Mouse (Mus musculus) thymus, adult 2 months (tissue): ENCODE data around the gene Wnk4. TPM values are rescaled to one million over a fixed set of nuclear protein-coding genes. Genes with fewer than 3 reads are reported as not detected.
"Not testable (repeated sequence)": the region's sequence is repeated elsewhere in the genome, so short reads cannot be mapped to it uniquely, and the experiment has no call there.

Experiments
- DNase-seq: peaks from one replicate; pipeline ENCODE4 v3.0.0; 2021
- H3K27ac ChIP-seq: fragments of 200-500 bp; 2 replicates; pipeline ENCODE4 v1.5.1; 2012; ENCODE audit warnings: low read length, control low read depth; ENCODE audit not compliant: control insufficient read depth, insufficient read depth
- H3K27me3 ChIP-seq: fragments of 200-500 bp; 2 replicates; pipeline ENCODE4 v1.6.1; 2012; ENCODE audit warnings: mild to moderate bottlenecking, low read length, moderate library complexity, mixed read lengths; ENCODE audit not compliant: control insufficient read depth, insufficient read depth
- H3K36me3 ChIP-seq: fragments of 200-500 bp; 2 replicates; pipeline ENCODE4 v1.6.1; 2012; ENCODE audit warnings: mild to moderate bottlenecking, low read length, moderate library complexity; ENCODE audit not compliant: control insufficient read depth, insufficient read depth
- H3K4me1 ChIP-seq: fragments of 200-500 bp; replicated peaks from 2 replicates; pipeline ENCODE4 v1.6.1; 2012; ENCODE audit warnings: low read length; ENCODE audit not compliant: control insufficient read depth, insufficient read depth
- H3K4me3 ChIP-seq: fragments of 200-500 bp; 2 replicates; pipeline ENCODE4 v1.5.1; 2012; ENCODE audit warnings: mild to moderate bottlenecking, low read length, control low read depth, moderate library complexity; ENCODE audit not compliant: control insufficient read depth, insufficient read depth
- CTCF ChIP-seq: fragments of 200-500 bp; IDR thresholded peaks from 2 replicates; pipeline ENCODE4 v1.5.1; 2012; ENCODE audit warnings: mild to moderate bottlenecking, control low read depth, low read length, moderate library complexity, borderline replicate concordance; ENCODE audit not compliant: control insufficient read depth, poor library complexity, insufficient read depth; ENCODE audit errors: extremely low read depth
- POLR2A ChIP-seq: fragments of 200-500 bp; IDR thresholded peaks from 2 replicates; pipeline ENCODE4 v1.6.1; 2012; ENCODE audit warnings: mild to moderate bottlenecking, low read length, control low read depth, moderate library complexity; ENCODE audit not compliant: control insufficient read depth, poor library complexity, insufficient read depth; ENCODE audit errors: extremely low read depth
- WGBS: fragments of 180-500 bp; shearing (Covaris S2); methylation state at CpG from one replicate; pipeline ENCODE4 v1.1.7; 2018; 5-methylcytosine and 5-hydroxymethylcytosine counted together
- polyA plus RNA-seq: library from polyadenylated mRNA; depleted of rRNA; stranded (reverse); fragments of >200 nt; gene quantifications from 2 replicates; pipeline ENCODE4 v1.2.3, GENCODE M21; 2012; rRNA removed

The Wnk4 gene
- polyA plus RNA-seq, 1 experiment: 1.2 TPM

GRCm38 (mm10) chr11:101315082-101315650, 54.8 kb downstream of the Wnk4 start:
- TF ChIP-seq POLR2A: no peak
- no peak for TF ChIP-seq CTCF
- no peak overlapping the region for H3K27ac ChIP-seq
- no peaks in the 10 kb centered on the region for H3K27me3 ChIP-seq
- H3K4me1 ChIP-seq: peaks cover 5% of the 10 kb centered on the region
- H3K36me3 ChIP-seq: peaks cover 11% of the 10 kb centered on the region
- 94% methylated on average over 8 of the region's 8 CpGs for WGBS
- no peak overlapping the region for H3K4me3 ChIP-seq
- no peak for DNase-seq

GRCm38 (mm10) chr11:101315665-101316500, 55.5 kb downstream of the Wnk4 start, which contains the start of gene Psme3:
Gene Psme3, plus strand, starts transcription at chr11:101316213.
- under 1% methylated on average over 62 of the region's 62 CpGs for WGBS
- no peaks in the 10 kb centered on the region for H3K27me3 ChIP-seq
- peak; percentile 78 for TF ChIP-seq POLR2A
- TF ChIP-seq CTCF: no peak; the same call in 1 of the 2 replicates
- H3K27ac ChIP-seq: no peak within 1 kb of the TSS
- H3K4me1 ChIP-seq: peaks cover 5% of the 10 kb centered on the region
- H3K36me3 ChIP-seq: peaks cover 18% of the 10 kb centered on the region
- DNase-seq: peak; percentile 89
- peak within 1 kb of the TSS; percentile 93 for H3K4me3 ChIP-seq

- no peak for DNase-seq
- TF ChIP-seq CTCF (no peak), POLR2A (no peak)
- Histone ChIP-seq H3K27ac (no peak overlapping the region), H3K36me3 (peaks cover 23% of the 10 kb centered on the region), H3K4me1 (peaks cover 5% of the 10 kb centered on the region), H3K27me3 (no peaks in the 10 kb centered on the region), H3K4me3 (peak overlapping the region; percentile 93)
- under 1% methylated on average over 17 of the region's 17 CpGs for WGBS
Observed at GRCm38 (mm10) chr11:101316501-101316917, 56.1 kb downstream of the Wnk4 start.

DNA sequence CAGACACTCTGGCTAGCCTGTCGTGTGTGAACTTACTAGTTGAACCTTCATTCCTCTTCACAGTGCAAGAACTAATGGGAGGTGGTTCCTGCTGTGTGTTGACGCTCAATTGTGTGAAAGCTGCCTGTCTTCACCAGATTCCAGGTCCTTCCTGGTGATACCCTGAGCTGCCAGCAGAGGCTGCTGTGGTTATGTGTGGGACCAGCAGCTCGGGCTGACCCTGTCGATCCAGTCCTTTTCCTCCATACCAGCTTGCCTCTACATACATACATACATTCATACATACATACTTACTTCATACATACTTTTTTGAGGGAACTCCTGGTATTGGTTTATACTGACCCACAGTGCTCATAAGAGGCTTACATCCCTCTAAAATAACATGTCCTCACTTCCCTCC, 63.2 kb downstream of the Wnk4 start:
- TF ChIP-seq CTCF: peak; percentile 75; the same call in 1 of the 2 replicates
- TF ChIP-seq POLR2A: no peak
- H3K27ac ChIP-seq: no peak overlapping the region
- no peaks in the 10 kb centered on the region for H3K27me3 ChIP-seq
- no peak overlapping the region for H3K4me3 ChIP-seq
- H3K4me1 ChIP-seq: no peaks in the 10 kb centered on the region
- DNase-seq: peak; percentile 59
- H3K36me3 ChIP-seq: peaks cover 60% of the 10 kb centered on the region
- WGBS: 58% methylated on average over 4 of the region's 4 CpGs

DNA sequence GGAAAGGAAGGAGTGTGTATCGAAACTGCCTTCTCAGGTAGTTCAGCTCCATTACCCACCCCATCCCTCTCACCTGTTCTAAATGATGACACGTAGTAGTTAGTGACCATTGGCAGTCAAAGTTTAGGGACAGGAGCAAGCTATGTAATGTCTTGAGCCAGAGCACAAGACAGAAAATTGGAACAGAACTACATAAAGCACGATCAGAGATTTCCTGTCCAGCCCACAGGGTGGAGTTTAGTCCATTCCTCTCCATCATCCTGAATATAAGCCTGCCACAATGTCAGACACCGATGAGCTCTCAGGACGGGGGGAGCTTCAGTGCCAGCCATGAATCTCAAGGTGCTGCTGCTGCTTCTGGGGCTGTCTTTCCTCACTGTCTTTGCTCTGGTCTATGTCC, 64.4 kb downstream of the Wnk4 start, which contains the start of gene Aoc2:
TSS of gene Aoc2 (plus strand) at position 301 of the 400 bp plus-strand sequence.
- Histone ChIP-seq H3K27ac (no peak within 1 kb of the TSS), H3K36me3 (peaks cover 53% of the 10 kb centered on the region), H3K4me1 (no peaks in the 10 kb centered on the region), H3K4me3 (no peak within 1 kb of the TSS), H3K27me3 (no peaks in the 10 kb centered on the region)
- TF ChIP-seq POLR2A (no peak), CTCF (no peak)
- no peak for DNase-seq
- WGBS: 93% methylated on average over 5 of the region's 5 CpGs

GRCm38 (mm10) chr11:101325201-101325600, 64.8 kb downstream of the Wnk4 start:
- H3K4me1 ChIP-seq, H3K27me3 ChIP-seq, DNase-seq, H3K4me3 ChIP-seq, H3K27ac ChIP-seq: not testable (repeated sequence)
- 95% methylated on average over 11 of the region's 11 CpGs for WGBS
- H3K36me3 ChIP-seq: peaks cover 48% of the 10 kb centered on the region

GRCm38 (mm10) chr11:101326147-101326546, 65.8 kb downstream of the Wnk4 start:
- Histone ChIP-seq H3K27me3 (no peaks in the 10 kb centered on the region), H3K27ac (no peak overlapping the region), H3K4me1 (no peaks in the 10 kb centered on the region), H3K4me3 (no peak overlapping the region), H3K36me3 (peaks cover 39% of the 10 kb centered on the region)
- 97% methylated on average over 11 of the region's 11 CpGs for WGBS
- TF ChIP-seq POLR2A: no peak
- no peak for TF ChIP-seq CTCF
- no peak for DNase-seq

Other genes starting within 250 kb of the Wnk4 start
- 24.3 and 25.2 TPM in 2 replicates for gene Naglu, start 190.6 kb upstream of the Wnk4 start, polyA plus RNA-seq
- gene Hsd17b1, start 182.2 kb upstream of the Wnk4 start, polyA plus RNA-seq: 0.40 and 0.93 TPM in 2 replicates
- 68.5 and 74.2 TPM in 2 replicates for gene Coasy, start 178.0 kb upstream of the Wnk4 start, polyA plus RNA-seq
- gene Mlx, start 173.3 kb upstream of the Wnk4 start, polyA plus RNA-seq: 79.1 and 110 TPM in 2 replicates
- 6.0 and 6.1 TPM in 2 replicates for gene Psmc3ip, start 165.1 kb upstream of the Wnk4 start, polyA plus RNA-seq
- 118 and 130 TPM in 2 replicates for gene Retreg3, start 140.7 kb upstream of the Wnk4 start, polyA plus RNA-seq
- gene Tubg1, start 140.6 kb upstream of the Wnk4 start, polyA plus RNA-seq: 50.3 and 67.4 TPM in 2 replicates
- gene Tubg2, start 104.7 kb upstream of the Wnk4 start, polyA plus RNA-seq: 2.6 and 3.3 TPM in 2 replicates
- 4.5 and 5.3 TPM in 2 replicates for gene Cntnap1, start 90.0 kb upstream of the Wnk4 start, polyA plus RNA-seq
- 11.9 and 12.1 TPM in 2 replicates for gene Plekhh3, start 89.2 kb upstream of the Wnk4 start, polyA plus RNA-seq
- 2.9 and 3.9 TPM in 2 replicates for gene Ccr10, start 85.1 kb upstream of the Wnk4 start, polyA plus RNA-seq
- 38.8 and 43.3 TPM in 2 replicates for gene Ezh1, start 34.1 kb upstream of the Wnk4 start, polyA plus RNA-seq
- gene Ramp2, start 14.5 kb upstream of the Wnk4 start, polyA plus RNA-seq: 13.5 and 20.5 TPM in 2 replicates
- 88.3 and 92.6 TPM in 2 replicates for gene Vps25, start 6.9 kb upstream of the Wnk4 start, polyA plus RNA-seq
- 0.71 and 0.84 TPM in 2 replicates for gene Cntd1, start 18.4 kb downstream of the Wnk4 start, polyA plus RNA-seq
- gene Coa3, start 18.5 kb downstream of the Wnk4 start, polyA plus RNA-seq: 245 and 273 TPM in 2 replicates
- gene Becn1, start 41.7 kb downstream of the Wnk4 start, polyA plus RNA-seq: 176 and 192 TPM in 2 replicates
- 103 and 106 TPM in 2 replicates for gene Psme3, start 55.6 kb downstream of the Wnk4 start, polyA plus RNA-seq
- gene Aoc2, start 64.5 kb downstream of the Wnk4 start, polyA plus RNA-seq: 14.6 and 16.2 TPM in 2 replicates
- gene Aoc3, start 70.0 kb downstream of the Wnk4 start, polyA plus RNA-seq: 11.8 and 12.1 TPM in 2 replicates
- 0.15 and 0.37 TPM in 2 replicates for gene G6pc, start 107.0 kb downstream of the Wnk4 start, polyA plus RNA-seq
- gene Aarsd1, start 157.0 kb downstream of the Wnk4 start, polyA plus RNA-seq: 33.4 and 37.2 TPM in 2 replicates
- gene Gm27029, start 164.2 kb downstream of the Wnk4 start, polyA plus RNA-seq: 0.49 TPM in 1 of 2 replicates, not detected in the other
- gene Rundc1, start 164.5 kb downstream of the Wnk4 start, polyA plus RNA-seq: 27.4 and 28.5 TPM in 2 replicates
- 1.3 and 3.1 TPM in 2 replicates for gene Ptges3l, start 164.8 kb downstream of the Wnk4 start, polyA plus RNA-seq
- 666 and 730 TPM in 2 replicates for gene Rpl27, start 181.7 kb downstream of the Wnk4 start, polyA plus RNA-seq
- 63.6 and 83.6 TPM in 2 replicates for gene Ifi35, start 187.8 kb downstream of the Wnk4 start, polyA plus RNA-seq
- gene Rnd2, start 204.4 kb downstream of the Wnk4 start, polyA plus RNA-seq: 3.5 and 4.3 TPM in 2 replicates
- gene Vat1, start 205.7 kb downstream of the Wnk4 start, polyA plus RNA-seq: 67.9 and 73.6 TPM in 2 replicates